Mouse (Mus musculus): ENCODE results near the gene Olfr45. TPM values are rescaled to one million over a fixed set of nuclear protein-coding genes. Genes with fewer than 3 reads are reported as not detected.
"Not testable (repeated sequence)": the region's sequence is repeated elsewhere in the genome, so short reads cannot be mapped to it uniquely, and the experiment has no call there.

The Olfr45 gene
- polyA plus RNA-seq (2011; ENCODE audit: insufficient read depth, insufficient read length, low read depth, missing spikeins): not detected in 2 replicates

GRCm38 (mm10) chr7:140681651-140682050 lies at the start of gene Olfr45:
TSS of gene Olfr45 (plus strand) at chr7:140681951.
- TF ChIP-seq CTCF (IDR thresholded peaks at IDR 0.05; ENCODE audit: low read depth, low read length) (no peak), POLR2A (IDR thresholded peaks at IDR 0.05; ENCODE audit: insufficient read depth, low read length) (no peak), EP300 (IDR thresholded peaks at IDR 0.05; ENCODE audit: insufficient read depth, low read depth, low read length) (no peak)
- Histone ChIP-seq H3K27ac (ENCODE audit: insufficient read depth, low read length) (no peak within 1 kb of the TSS), H3K9me3 (replicated peaks; ENCODE audit: control insufficient read depth, insufficient read depth, low read length, poor library complexity, severe bottlenecking) (peaks cover 2% of the 10 kb centered on the region), H3K27me3 (ENCODE audit: control insufficient read depth, insufficient read depth, low read length, poor library complexity, severe bottlenecking) (no peaks in the 10 kb centered on the region), H3K4me3 (ENCODE audit: low read depth, low read length) (no peak within 1 kb of the TSS), H3K36me3 (ENCODE audit: control insufficient read depth, insufficient read depth, low read length, poor library complexity, severe bottlenecking) (no peaks in the 10 kb centered on the region), H3K9ac (ENCODE audit: low read depth, poor library complexity, severe bottlenecking) (no peak within 1 kb of the TSS), H3K4me1 (ENCODE audit: control insufficient read depth, insufficient read depth, low read length) (no peaks in the 10 kb centered on the region)

DNA sequence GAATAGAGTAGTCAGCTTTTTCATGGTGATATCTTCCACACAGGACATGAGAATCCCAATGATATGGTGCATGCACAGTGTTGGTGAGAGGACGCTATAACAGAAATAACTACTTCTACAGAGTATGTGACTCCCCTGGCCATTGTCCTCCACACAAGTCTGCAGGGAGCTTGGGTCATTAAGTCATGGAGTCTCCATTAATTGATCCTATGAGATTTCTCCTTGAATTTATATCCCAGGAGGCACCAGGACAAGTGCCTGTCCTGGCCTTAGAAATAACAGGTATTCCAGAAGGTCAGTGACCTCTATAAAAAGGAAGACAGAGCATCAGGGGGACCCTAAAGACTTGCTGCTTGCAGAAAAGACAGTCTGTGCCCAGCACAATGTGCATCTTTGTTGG lies 35.6 kb upstream of the Olfr45 start, which contains the start of gene Olfr53:
Gene Olfr53, plus strand, starts transcription at position 301 of the 400 bp plus-strand sequence.
- no peaks in the 10 kb centered on the region for H3K36me3 ChIP-seq (ENCODE audit: control insufficient read depth, insufficient read depth, low read length, poor library complexity, severe bottlenecking)
- H3K4me3 ChIP-seq (ENCODE audit: low read depth, low read length): no peak within 1 kb of the TSS
- no peaks in the 10 kb centered on the region for H3K9me3 ChIP-seq (replicated peaks; ENCODE audit: control insufficient read depth, insufficient read depth, low read length, poor library complexity, severe bottlenecking)
- TF ChIP-seq EP300 (IDR thresholded peaks at IDR 0.05; ENCODE audit: insufficient read depth, low read depth, low read length) (no peak), POLR2A (IDR thresholded peaks at IDR 0.05; ENCODE audit: insufficient read depth, low read length) (no peak), CTCF (IDR thresholded peaks at IDR 0.05; ENCODE audit: low read depth, low read length) (no peak)
- H3K27me3 ChIP-seq (ENCODE audit: control insufficient read depth, insufficient read depth, low read length, poor library complexity, severe bottlenecking): no peaks in the 10 kb centered on the region
- H3K9ac ChIP-seq (ENCODE audit: low read depth, poor library complexity, severe bottlenecking): no peak within 1 kb of the TSS
- H3K27ac ChIP-seq (ENCODE audit: insufficient read depth, low read length): no peak within 1 kb of the TSS
- H3K4me1 ChIP-seq (ENCODE audit: control insufficient read depth, insufficient read depth, low read length): no peaks in the 10 kb centered on the region

- no peak within 1 kb of the TSS for H3K9ac ChIP-seq (ENCODE audit: low read depth, poor library complexity, severe bottlenecking)
- H3K9me3 ChIP-seq (replicated peaks; ENCODE audit: control insufficient read depth, insufficient read depth, low read length, poor library complexity, severe bottlenecking): no peaks in the 10 kb centered on the region
- no peak within 1 kb of the TSS for H3K27ac ChIP-seq (ENCODE audit: insufficient read depth, low read length)
- no peaks in the 10 kb centered on the region for H3K27me3 ChIP-seq (ENCODE audit: control insufficient read depth, insufficient read depth, low read length, poor library complexity, severe bottlenecking)
- TF ChIP-seq POLR2A (IDR thresholded peaks at IDR 0.05; ENCODE audit: insufficient read depth, low read length) (no peak), CTCF (IDR thresholded peaks at IDR 0.05; ENCODE audit: low read depth, low read length) (no peak), EP300 (IDR thresholded peaks at IDR 0.05; ENCODE audit: insufficient read depth, low read depth, low read length) (no peak)
- no peak within 1 kb of the TSS for H3K4me3 ChIP-seq (ENCODE audit: low read depth, low read length)
- H3K36me3 ChIP-seq (ENCODE audit: control insufficient read depth, insufficient read depth, low read length, poor library complexity, severe bottlenecking): no peaks in the 10 kb centered on the region
- no peaks in the 10 kb centered on the region for H3K4me1 ChIP-seq (ENCODE audit: control insufficient read depth, insufficient read depth, low read length)
Measured at GRCm38 (mm10) chr7:140659630-140660029, 22.1 kb upstream of the Olfr45 start, which contains the start of gene Olfr539. TSS of gene Olfr539 (plus strand) at chr7:140659930.

DNA sequence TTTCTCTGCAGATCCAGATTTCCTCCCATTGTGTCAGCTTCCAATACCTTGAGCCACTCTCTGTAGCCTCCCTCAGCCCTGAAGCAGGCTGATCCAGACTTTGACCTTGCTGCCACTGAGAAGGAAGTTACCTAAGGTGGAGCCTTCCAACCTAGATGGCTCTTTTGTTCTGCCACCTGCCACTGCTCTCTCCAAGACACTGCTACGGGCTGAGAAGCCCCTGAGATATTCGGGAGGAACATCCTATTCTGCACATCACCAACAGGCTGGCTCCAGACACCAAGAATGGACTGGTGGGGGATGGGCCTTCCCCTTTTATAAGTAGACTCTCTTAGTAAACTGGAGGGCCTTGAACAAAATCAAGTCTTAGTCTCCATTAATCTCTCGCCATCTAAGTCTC lies 11.1 kb upstream of the Olfr45 start:
- peak; percentile 80 for TF ChIP-seq EP300 (IDR thresholded peaks at IDR 0.05; ENCODE audit: insufficient read depth, low read depth, low read length)

DNA sequence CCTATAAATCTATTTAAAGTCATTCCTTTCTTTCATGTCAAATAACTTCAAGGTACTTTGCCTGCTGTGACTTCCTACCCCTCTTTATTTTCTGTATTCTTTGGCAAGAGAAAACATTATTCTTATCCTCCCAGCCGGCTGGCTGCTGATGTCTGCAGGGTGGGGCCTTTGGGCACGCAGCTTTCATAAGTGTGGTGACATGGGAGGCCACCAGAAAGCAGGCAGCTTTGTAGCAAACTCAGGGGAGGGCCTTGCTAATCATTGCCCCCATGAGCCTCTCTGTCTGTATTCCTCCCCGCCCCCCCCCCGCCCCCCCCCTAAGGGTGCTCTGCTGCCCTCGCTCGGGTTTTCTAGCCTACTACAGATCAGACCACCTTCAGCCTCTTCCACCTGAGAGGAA lies 5.9 kb upstream of the Olfr45 start:
- no peak overlapping the region for H3K9ac ChIP-seq (ENCODE audit: low read depth, poor library complexity, severe bottlenecking)
- H3K9me3 ChIP-seq (replicated peaks; ENCODE audit: control insufficient read depth, insufficient read depth, low read length, poor library complexity, severe bottlenecking): peaks cover 2% of the 10 kb centered on the region
- no peaks in the 10 kb centered on the region for H3K27me3 ChIP-seq (ENCODE audit: control insufficient read depth, insufficient read depth, low read length, poor library complexity, severe bottlenecking)
- no peak overlapping the region for H3K27ac ChIP-seq (ENCODE audit: insufficient read depth, low read length)
- TF ChIP-seq POLR2A (IDR thresholded peaks at IDR 0.05; ENCODE audit: insufficient read depth, low read length): no peak
- no peak for TF ChIP-seq CTCF (IDR thresholded peaks at IDR 0.05; ENCODE audit: low read depth, low read length)
- no peak for TF ChIP-seq EP300 (IDR thresholded peaks at IDR 0.05; ENCODE audit: insufficient read depth, low read depth, low read length)
- no peak overlapping the region for H3K4me3 ChIP-seq (ENCODE audit: low read depth, low read length)
- no peaks in the 10 kb centered on the region for H3K36me3 ChIP-seq (ENCODE audit: control insufficient read depth, insufficient read depth, low read length, poor library complexity, severe bottlenecking)
- peaks cover 2% of the 10 kb centered on the region for H3K4me1 ChIP-seq (ENCODE audit: control insufficient read depth, insufficient read depth, low read length)

More for the DNA sequence above, 11.1 kb upstream of the Olfr45 start:
- not testable (repeated sequence) for H3K4me3 ChIP-seq (ENCODE audit: low read depth, low read length); H3K4me1 ChIP-seq (ENCODE audit: control insufficient read depth, insufficient read depth, low read length); H3K27me3 ChIP-seq (ENCODE audit: control insufficient read depth, insufficient read depth, low read length, poor library complexity, severe bottlenecking); H3K9me3 ChIP-seq (replicated peaks; ENCODE audit: control insufficient read depth, insufficient read depth, low read length, poor library complexity, severe bottlenecking); H3K9ac ChIP-seq (ENCODE audit: low read depth, poor library complexity, severe bottlenecking); H3K27ac ChIP-seq (ENCODE audit: insufficient read depth, low read length); H3K36me3 ChIP-seq (ENCODE audit: control insufficient read depth, insufficient read depth, low read length, poor library complexity, severe bottlenecking)

- not testable (repeated sequence) for H3K4me3 ChIP-seq (ENCODE audit: low read depth, low read length); H3K36me3 ChIP-seq (ENCODE audit: control insufficient read depth, insufficient read depth, low read length, poor library complexity, severe bottlenecking); H3K27ac ChIP-seq (ENCODE audit: insufficient read depth, low read length); H3K9ac ChIP-seq (ENCODE audit: low read depth, poor library complexity, severe bottlenecking); H3K4me1 ChIP-seq (ENCODE audit: control insufficient read depth, insufficient read depth, low read length); H3K9me3 ChIP-seq (replicated peaks; ENCODE audit: control insufficient read depth, insufficient read depth, low read length, poor library complexity, severe bottlenecking); H3K27me3 ChIP-seq (ENCODE audit: control insufficient read depth, insufficient read depth, low read length, poor library complexity, severe bottlenecking)
Measured at GRCm38 (mm10) chr7:140679591-140679990, 2.2 kb upstream of the Olfr45 start.

All from ES-Bruce4 (cell line).